Mouse (Mus musculus) neural tube, embryonic 12.5 days (tissue): ENCODE data around the gene Clic3. TPM values are rescaled to one million over a fixed set of nuclear protein-coding genes. Genes with fewer than 3 reads are reported as not detected.

Experiments
- ATAC-seq: fragments of 200-750 bp; cut with Nextera tagmentation; 2 replicates; pipeline ENCODE4 v1.8.0; 2017; ENCODE audit warnings: low read depth, mild to moderate bottlenecking, moderate TSS enrichment, moderate library complexity; ENCODE audit not compliant: low FRiP score
- H3K27ac ChIP-seq: fragments of 300-500 bp; sonication (generic); 2 replicates; pipeline ENCODE4 v1.5.1; 2016
- H3K27me3 ChIP-seq: fragments of 300-500 bp; sonication (generic); replicated peaks from 2 replicates; pipeline ENCODE4 v1.6.1; 2016; ENCODE audit warnings: mild to moderate bottlenecking
- H3K36me3 ChIP-seq: fragments of 300-500 bp; sonication (generic); 2 replicates; pipeline ENCODE4 v1.6.1; 2016; ENCODE audit warnings: mild to moderate bottlenecking
- H3K4me1 ChIP-seq: fragments of 300-500 bp; sonication (generic); 2 replicates; pipeline ENCODE4 v1.6.1; 2016
- H3K4me2 ChIP-seq: fragments of 300-500 bp; sonication (generic); replicated peaks from 2 replicates; pipeline ENCODE4 v1.6.1; 2016; ENCODE audit warnings: mild to moderate bottlenecking
- H3K4me3 ChIP-seq: fragments of 300-500 bp; sonication (generic); 2 replicates; pipeline ENCODE4 v1.5.1; 2016
- H3K9ac ChIP-seq: fragments of 300-500 bp; sonication (generic); 2 replicates; pipeline ENCODE4 v1.6.1; 2016; ENCODE audit warnings: mild to moderate bottlenecking
- H3K9me3 ChIP-seq: fragments of 300-500 bp; sonication (generic); 2 replicates; pipeline ENCODE4 v1.6.1; 2016; ENCODE audit warnings: mild to moderate bottlenecking
- WGBS: fragments of 180-500 bp; shearing (Covaris S2); methylation state at CpG from one replicate; pipeline ENCODE4 v1.1.7; 2016; 5-methylcytosine and 5-hydroxymethylcytosine counted together
- polyA plus RNA-seq: library from polyadenylated mRNA; unstranded; fragments of >200 nt; fragmentation: Nextera tagmentation; extraction: Ambion mirVana; gene quantifications from 2 replicates; pipeline ENCODE4 v1.2.1, GENCODE M21; 2016

Gene Clic3
- polyA plus RNA-seq, 1 experiment from 2014 or later: 2.3 TPM

- Histone ChIP-seq H3K4me2 (no peak within 1 kb of the TSS), H3K9ac (no peak within 1 kb of the TSS), H3K27me3 (no peaks in the 10 kb centered on the region), H3K4me3 (no peak within 1 kb of the TSS), H3K36me3 (no peaks in the 10 kb centered on the region), H3K9me3 (no peaks in the 10 kb centered on the region), H3K4me1 (peaks cover 7% of the 10 kb centered on the region; the same call in 1 of the 2 replicates), H3K27ac (no peak within 1 kb of the TSS)
- ATAC-seq: no peak
- 55% methylated on average over 6 of the region's 6 CpGs for WGBS
Measured at GRCm38 (mm10) chr2:25469969-25470368, 13.3 kb downstream of the Clic3 start, which contains the start of gene Ptgds. TSS of gene Ptgds (minus strand) at chr2:25470046.

DNA sequence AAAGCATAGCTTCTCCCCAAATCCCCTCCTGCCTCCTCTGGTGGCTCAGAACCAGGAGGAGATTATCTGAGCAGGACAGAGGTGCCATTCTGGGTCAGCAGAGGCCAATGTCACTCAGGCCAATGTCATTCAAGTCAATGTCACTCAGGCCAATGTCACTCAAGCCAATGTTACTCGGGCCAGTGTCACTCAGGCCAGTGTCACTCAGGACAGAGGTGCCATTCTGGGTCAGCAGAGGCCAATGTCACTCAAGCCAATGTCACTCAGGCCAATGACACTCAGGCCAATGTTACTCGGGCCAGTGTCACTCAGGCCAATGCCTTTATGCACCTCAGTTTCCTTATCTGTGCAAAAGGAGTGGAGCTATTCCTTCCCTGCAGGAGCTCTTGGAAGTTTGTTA, 15.9 kb downstream of the Clic3 start:
- H3K9me3 ChIP-seq: no peaks in the 10 kb centered on the region
- H3K4me3 ChIP-seq: no peak overlapping the region
- no peaks in the 10 kb centered on the region; the same call in 1 of the 2 replicates for H3K27me3 ChIP-seq
- no peak overlapping the region for H3K4me2 ChIP-seq
- WGBS: 68% methylated on average over 2 of the region's 2 CpGs
- no peaks in the 10 kb centered on the region for H3K36me3 ChIP-seq
- peaks cover 7% of the 10 kb centered on the region; the same call in 1 of the 2 replicates for H3K4me1 ChIP-seq
- ATAC-seq: no peak
- H3K9ac ChIP-seq: no peak overlapping the region
- H3K27ac ChIP-seq: no peak overlapping the region

- 89% methylated on average over 8 of the region's 8 CpGs for WGBS
Measured at GRCm38 (mm10) chr2:25477541-25477940, 20.9 kb downstream of the Clic3 start.

DNA sequence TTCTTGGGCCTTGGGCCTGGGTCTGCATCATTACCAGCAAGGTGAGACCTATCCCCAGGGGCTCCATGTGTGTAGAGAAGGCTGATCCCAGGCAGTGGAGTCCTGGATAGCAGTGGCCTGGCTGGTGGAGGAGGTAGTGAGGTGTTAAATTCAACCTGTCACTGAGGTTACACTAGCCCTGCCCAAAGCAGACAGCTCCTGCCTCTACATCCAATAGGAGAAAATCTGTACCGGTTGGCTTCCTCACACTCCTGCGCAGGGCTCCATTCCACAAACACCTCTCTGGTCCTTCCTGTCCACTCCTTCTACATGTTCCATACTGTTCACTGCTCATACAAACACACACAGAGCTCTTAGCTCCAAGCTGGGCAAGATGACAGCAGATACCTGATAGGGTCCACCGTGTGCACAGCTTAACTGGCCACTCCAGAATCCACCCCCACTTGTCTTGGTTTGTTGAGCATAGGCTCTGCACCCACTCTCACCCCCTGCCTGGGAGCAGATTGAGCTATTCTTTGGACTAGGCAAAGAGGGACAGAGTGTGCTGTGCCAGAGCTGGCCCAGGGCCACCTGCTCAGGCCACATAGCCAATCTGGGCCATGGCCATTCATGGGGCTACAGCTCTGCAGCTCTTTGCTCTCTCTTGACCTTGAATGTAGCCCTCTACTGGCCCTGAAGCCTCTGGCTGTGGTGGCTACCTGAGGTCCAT, 21.5 kb downstream of the Clic3 start:
- 91% methylated on average over 3 of the region's 3 CpGs for WGBS

More at GRCm38 (mm10) chr2:25477541-25477940, 20.9 kb downstream of the Clic3 start:
- Histone ChIP-seq H3K27me3 (no peaks in the 10 kb centered on the region; the same call in 1 of the 2 replicates), H3K27ac (no peak overlapping the region), H3K4me3 (no peak overlapping the region), H3K9me3 (no peaks in the 10 kb centered on the region), H3K9ac (no peak overlapping the region), H3K36me3 (no peaks in the 10 kb centered on the region), H3K4me1 (no peaks in the 10 kb centered on the region), H3K4me2 (no peak overlapping the region)
- no peak for ATAC-seq

GRCm38 (mm10) chr2:25479551-25480311, 23.1 kb downstream of the Clic3 start:
- H3K9ac ChIP-seq: no peak overlapping the region
- no peak overlapping the region for H3K4me2 ChIP-seq
- no peak overlapping the region for H3K4me3 ChIP-seq
- ATAC-seq: no peak
- H3K36me3 ChIP-seq: no peaks in the 10 kb centered on the region
- WGBS: 73% methylated on average over 10 of the region's 10 CpGs
- no peak overlapping the region for H3K27ac ChIP-seq
- H3K9me3 ChIP-seq: no peaks in the 10 kb centered on the region
- H3K4me1 ChIP-seq: no peaks in the 10 kb centered on the region
- no peaks in the 10 kb centered on the region; the same call in 1 of the 2 replicates for H3K27me3 ChIP-seq

More for the DNA sequence above, 21.5 kb downstream of the Clic3 start:
- no peak for ATAC-seq
- no peak overlapping the region for H3K27ac ChIP-seq
- no peaks in the 10 kb centered on the region for H3K9me3 ChIP-seq
- H3K27me3 ChIP-seq: no peaks in the 10 kb centered on the region; the same call in 1 of the 2 replicates
- H3K4me3 ChIP-seq: no peak overlapping the region
- H3K4me2 ChIP-seq: no peak overlapping the region
- H3K4me1 ChIP-seq: no peaks in the 10 kb centered on the region
- H3K36me3 ChIP-seq: no peaks in the 10 kb centered on the region
- no peak overlapping the region for H3K9ac ChIP-seq

DNA sequence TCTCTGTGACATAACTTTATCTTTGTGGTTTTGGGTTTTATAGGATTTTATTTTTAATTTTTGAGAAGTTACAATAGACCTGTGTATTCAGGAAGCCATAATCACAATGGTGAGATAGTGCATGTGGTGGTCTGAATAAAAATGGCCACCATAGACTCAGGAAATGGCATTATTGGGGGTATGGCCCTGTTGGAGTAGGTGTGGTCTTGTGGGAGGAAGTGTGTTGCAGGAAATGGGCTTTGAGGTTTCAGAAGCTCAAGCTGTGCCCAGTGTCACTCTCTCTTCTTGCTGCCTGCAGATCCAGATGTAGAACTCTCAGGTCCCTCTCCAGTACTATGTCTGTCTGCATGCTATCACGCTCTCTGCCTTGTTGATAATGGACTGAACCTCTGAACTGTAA, 23.9 kb downstream of the Clic3 start:
- no peak overlapping the region for H3K4me3 ChIP-seq
- no peaks in the 10 kb centered on the region for H3K9me3 ChIP-seq
- no peak overlapping the region for H3K9ac ChIP-seq
- H3K27ac ChIP-seq: no peak overlapping the region
- H3K4me1 ChIP-seq: no peaks in the 10 kb centered on the region
- no peak overlapping the region for H3K4me2 ChIP-seq
- H3K27me3 ChIP-seq: no peaks in the 10 kb centered on the region; the same call in 1 of the 2 replicates
- H3K36me3 ChIP-seq: no peaks in the 10 kb centered on the region
- WGBS: 100% methylated on average over 1 of the region's 1 CpGs
- ATAC-seq: no peak

- no peak overlapping the region for H3K27ac ChIP-seq
- H3K4me1 ChIP-seq: no peaks in the 10 kb centered on the region
- H3K27me3 ChIP-seq: no peaks in the 10 kb centered on the region
- H3K9ac ChIP-seq: no peak overlapping the region
- no peaks in the 10 kb centered on the region for H3K36me3 ChIP-seq
- H3K9me3 ChIP-seq: no peaks in the 10 kb centered on the region
- H3K4me3 ChIP-seq: no peak overlapping the region
- no peak overlapping the region for H3K4me2 ChIP-seq
- 28% methylated on average over 7 of the region's 7 CpGs for WGBS
- no peak for ATAC-seq
Measured at GRCm38 (mm10) chr2:25482969-25483368, 26.3 kb downstream of the Clic3 start.

DNA sequence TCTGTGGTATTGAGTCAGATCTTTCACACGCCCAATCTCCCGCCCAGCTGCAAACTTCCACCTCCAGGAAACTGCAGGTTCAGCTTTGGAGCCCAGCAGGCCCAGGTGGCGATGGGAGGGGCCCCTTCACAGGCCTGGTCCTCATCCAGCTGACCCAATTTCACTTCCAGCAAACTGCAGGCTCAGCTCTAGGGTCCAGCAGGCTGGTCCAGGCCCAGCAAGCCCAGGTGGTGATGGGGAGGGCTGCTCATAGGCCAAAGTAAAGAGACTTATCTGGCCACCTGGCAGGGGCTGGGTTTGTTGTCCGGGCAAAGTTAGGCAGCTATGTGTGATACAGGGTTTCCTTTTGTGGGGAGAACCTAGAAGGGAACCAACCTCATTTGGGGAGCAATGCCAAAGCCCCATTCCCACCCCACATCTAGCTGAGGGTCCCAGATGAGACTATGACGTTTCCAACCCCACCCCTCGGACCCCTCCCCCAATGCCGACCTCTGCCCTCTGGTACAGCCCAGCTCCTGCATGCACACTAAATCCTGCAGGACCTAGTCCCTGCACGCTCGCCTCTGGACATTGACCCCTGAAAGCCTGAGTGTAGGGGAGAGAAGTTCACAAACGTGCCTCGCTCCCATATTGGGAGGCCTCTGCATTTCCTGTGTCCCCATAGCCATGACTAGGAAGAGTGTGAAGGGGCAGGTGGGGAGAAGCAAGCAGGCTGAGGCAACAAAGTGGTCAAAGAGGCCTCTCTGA, 28.4 kb downstream of the Clic3 start:
- WGBS: 73% methylated on average over 11 of the region's 11 CpGs
- ATAC-seq: no peak
- Histone ChIP-seq H3K9ac (no peak overlapping the region), H3K27me3 (no peaks in the 10 kb centered on the region), H3K9me3 (no peaks in the 10 kb centered on the region), H3K36me3 (no peaks in the 10 kb centered on the region), H3K27ac (no peak overlapping the region), H3K4me3 (no peak overlapping the region), H3K4me1 (no peaks in the 10 kb centered on the region), H3K4me2 (no peak overlapping the region)

DNA sequence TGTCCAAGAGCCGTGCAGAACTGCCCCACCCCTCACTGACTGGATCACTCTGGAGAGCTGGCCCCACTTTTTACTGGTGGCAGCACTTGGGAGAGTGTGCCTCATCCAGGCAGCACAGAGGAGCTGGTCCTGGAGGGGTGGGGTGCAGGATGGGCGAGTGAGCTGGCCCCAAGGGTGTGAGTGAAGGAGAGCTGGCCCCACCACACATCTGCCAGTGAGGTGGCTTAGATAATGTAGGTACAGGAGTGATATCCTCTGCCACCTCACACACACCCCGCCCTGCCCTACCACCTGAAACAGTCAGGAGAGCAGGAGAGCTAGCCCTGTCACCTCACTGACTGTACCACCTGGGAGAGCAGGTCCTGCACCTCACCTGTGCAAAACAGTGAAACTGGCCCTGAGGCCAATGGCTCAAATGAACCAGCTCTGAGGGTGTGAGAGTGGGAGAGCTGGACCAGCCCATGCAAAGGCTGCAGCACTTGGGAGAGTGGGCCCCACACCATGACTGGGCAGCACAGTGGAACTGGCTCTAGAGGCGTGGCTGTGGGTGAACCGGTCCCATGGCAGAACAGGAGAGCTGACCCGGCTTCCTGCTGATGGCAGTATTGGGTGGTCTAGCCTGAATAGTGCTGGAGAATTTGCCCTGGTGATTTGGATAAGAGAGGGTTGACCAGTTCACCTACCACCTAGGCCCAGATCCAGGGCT, 31.5 kb downstream of the Clic3 start:
- Histone ChIP-seq H3K4me1 (no peaks in the 10 kb centered on the region), H3K4me2 (no peak overlapping the region), H3K27me3 (no peaks in the 10 kb centered on the region), H3K36me3 (no peaks in the 10 kb centered on the region), H3K4me3 (no peak overlapping the region), H3K9ac (no peak overlapping the region), H3K9me3 (no peaks in the 10 kb centered on the region), H3K27ac (no peak overlapping the region)
- no peak for ATAC-seq
- WGBS: 77% methylated on average over 6 of the region's 6 CpGs

DNA sequence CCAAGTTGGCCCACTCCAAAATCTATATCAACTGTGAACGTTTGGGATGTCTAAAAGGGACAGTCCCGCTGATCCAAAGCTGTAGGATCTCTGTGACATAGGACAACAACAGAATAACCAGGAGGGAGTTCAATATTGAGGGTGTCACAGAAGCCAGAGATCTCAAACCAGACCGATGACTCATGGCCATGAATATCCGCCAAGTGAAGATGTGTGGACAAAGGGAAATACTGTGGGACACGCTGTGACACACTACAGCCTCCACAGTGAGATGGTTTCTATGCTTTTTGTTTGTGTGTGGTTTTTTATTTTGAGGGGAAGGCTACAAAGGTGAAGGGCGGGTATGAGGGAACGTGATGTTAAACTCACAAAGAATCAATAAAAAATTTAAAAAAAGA, 32.0 kb downstream of the Clic3 start:
- no peak overlapping the region for H3K27ac ChIP-seq
- H3K27me3 ChIP-seq: no peaks in the 10 kb centered on the region
- no peaks in the 10 kb centered on the region for H3K4me1 ChIP-seq
- no peak overlapping the region for H3K4me3 ChIP-seq
- ATAC-seq: no peak
- H3K36me3 ChIP-seq: no peaks in the 10 kb centered on the region
- no peak overlapping the region for H3K9ac ChIP-seq
- WGBS: 81% methylated on average over 7 of the region's 7 CpGs
- no peak overlapping the region for H3K4me2 ChIP-seq
- no peaks in the 10 kb centered on the region for H3K9me3 ChIP-seq

GRCm38 (mm10) chr2:25492988-25493387, 36.4 kb downstream of the Clic3 start:
- Histone ChIP-seq H3K4me2 (no peak overlapping the region), H3K27ac (no peak overlapping the region), H3K4me1 (no peaks in the 10 kb centered on the region), H3K4me3 (no peak overlapping the region), H3K9ac (no peak overlapping the region), H3K9me3 (no peaks in the 10 kb centered on the region), H3K36me3 (no peaks in the 10 kb centered on the region), H3K27me3 (no peaks in the 10 kb centered on the region)
- 86% methylated on average over 5 of the region's 5 CpGs for WGBS
- no peak for ATAC-seq
